Mouse (Mus musculus): ENCODE results near the gene Zfp969. TPM values are rescaled to one million over a fixed set of nuclear protein-coding genes. Genes with fewer than 3 reads are reported as not detected.
"Not testable (repeated sequence)": the region's sequence is repeated elsewhere in the genome, so short reads cannot be mapped to it uniquely, and the experiment has no call there.

The Zfp969 gene
- polyA plus RNA-seq (2012; rRNA removed) (not detected in 2 replicates), polyA plus RNA-seq (2014; fragmentation: Nextera tagmentation; extraction: Ambion mirVana) (13.9 and 18.7 TPM in 2 replicates)

DNA sequence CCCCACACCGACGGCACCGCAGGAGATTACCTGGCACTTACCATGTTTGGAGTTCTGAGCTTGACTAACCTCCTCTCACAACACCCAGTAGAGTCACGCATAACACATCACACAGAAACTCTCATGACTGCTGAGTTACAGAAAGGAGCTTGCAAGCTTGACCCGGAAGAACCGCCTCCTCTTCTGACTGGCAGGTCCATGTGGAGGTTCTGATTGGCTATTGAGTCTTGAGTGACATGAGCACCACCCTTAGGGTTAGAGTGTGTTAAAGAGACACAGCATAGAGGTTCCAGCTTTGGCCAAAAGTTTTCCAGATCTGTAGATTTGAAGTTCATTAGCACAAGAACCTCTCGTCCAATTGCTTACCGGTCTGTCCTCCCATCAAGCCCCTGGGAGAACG is at the start of gene Zfp969:
Zfp969 (minus strand) TSS at position 101 of the 400 bp plus-strand sequence.
- WGBS (ENCODE audit: insufficient replicate concordance): no CpG with 5 or more reads among the region's 9 CpGs
- not testable (repeated sequence) for H3K9ac ChIP-seq (replicated peaks); H3K4me2 ChIP-seq (ENCODE audit: low read depth); DNase-seq (ENCODE audit: low read depth in 3 of 3, low spot score in 3 of 3); H3K9me3 ChIP-seq (ENCODE audit: control insufficient read depth, low read length); ATAC-seq (ENCODE audit: insufficient read depth); H3K4me1 ChIP-seq (replicated peaks; ENCODE audit: control insufficient read depth in 2 of 2, insufficient read depth in 2 of 2, low read length in 1 of 2); H3K27ac ChIP-seq; H3K4me3 ChIP-seq (ENCODE audit: insufficient read depth in 1 of 2, low read depth in 2 of 2, low read length in 2 of 2); H3K36me3 ChIP-seq (replicated peaks; ENCODE audit: control insufficient read depth, insufficient read depth, low read depth); H3K27me3 ChIP-seq (ENCODE audit: control insufficient read depth, insufficient read depth, low read length)

DNA sequence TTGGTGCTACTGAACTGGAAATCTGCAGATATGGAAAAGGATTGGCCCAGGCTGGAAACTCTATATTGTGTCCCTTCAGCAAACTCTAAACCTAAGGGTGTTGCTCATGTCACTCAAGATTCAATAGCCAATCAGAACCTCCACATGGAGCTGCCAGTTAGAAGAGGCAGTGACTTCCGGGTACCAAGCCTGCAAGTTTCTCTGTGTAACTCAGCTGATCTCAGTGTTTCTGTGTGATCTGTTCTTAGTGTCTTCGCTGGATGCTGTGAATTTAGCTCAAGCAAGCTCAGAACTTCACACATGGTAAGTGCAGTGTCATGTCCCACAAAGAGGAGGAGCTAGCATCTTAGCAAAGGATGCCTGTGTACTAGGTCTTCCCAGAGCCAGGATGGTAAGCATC is 37.8 kb upstream of the Zfp969 start, which contains the start of gene Gm2007:
Gm2007 (plus strand) TSS at position 301 of the 400 bp plus-strand sequence.
- H3K4me2 ChIP-seq (ENCODE audit: low read depth); DNase-seq (ENCODE audit: low read depth in 3 of 3, low spot score in 3 of 3); H3K36me3 ChIP-seq (replicated peaks; ENCODE audit: control insufficient read depth, insufficient read depth, low read depth); H3K4me3 ChIP-seq (ENCODE audit: insufficient read depth in 1 of 2, low read depth in 2 of 2, low read length in 2 of 2); H3K27ac ChIP-seq; H3K27me3 ChIP-seq (ENCODE audit: control insufficient read depth, insufficient read depth, low read length); H3K4me1 ChIP-seq (replicated peaks; ENCODE audit: control insufficient read depth in 2 of 2, insufficient read depth in 2 of 2, low read length in 1 of 2); H3K9me3 ChIP-seq (ENCODE audit: control insufficient read depth, low read length); ATAC-seq (ENCODE audit: insufficient read depth); H3K9ac ChIP-seq (replicated peaks): not testable (repeated sequence)
- no CpG with 5 or more reads among the region's 2 CpGs for WGBS (ENCODE audit: insufficient replicate concordance)

DNA sequence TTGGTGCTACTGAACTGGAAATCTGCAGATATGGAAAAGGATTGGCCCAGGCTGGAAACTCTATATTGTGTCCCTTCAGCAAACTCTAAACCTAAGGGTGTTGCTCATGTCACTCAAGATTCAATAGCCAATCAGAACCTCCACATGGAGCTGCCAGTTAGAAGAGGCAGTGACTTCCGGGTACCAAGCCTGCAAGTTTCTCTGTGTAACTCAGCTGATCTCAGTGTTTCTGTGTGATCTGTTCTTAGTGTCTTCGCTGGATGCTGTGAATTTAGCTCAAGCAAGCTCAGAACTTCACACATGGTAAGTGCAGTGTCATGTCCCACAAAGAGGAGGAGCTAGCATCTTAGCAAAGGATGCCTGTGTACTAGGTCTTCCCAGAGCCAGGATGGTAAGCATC is 59.8 kb downstream of the Zfp969 start, which contains the start of gene Gm11007:
Gm11007 (plus strand) TSS at position 301 of the 400 bp plus-strand sequence.
- not testable (repeated sequence) for H3K4me3 ChIP-seq (ENCODE audit: insufficient read depth in 1 of 2, low read depth in 2 of 2, low read length in 2 of 2); H3K9me3 ChIP-seq (ENCODE audit: control insufficient read depth, low read length); H3K9ac ChIP-seq (replicated peaks); H3K4me1 ChIP-seq (replicated peaks; ENCODE audit: control insufficient read depth in 2 of 2, insufficient read depth in 2 of 2, low read length in 1 of 2); H3K27ac ChIP-seq; H3K4me2 ChIP-seq (ENCODE audit: low read depth); H3K27me3 ChIP-seq (ENCODE audit: control insufficient read depth, insufficient read depth, low read length); DNase-seq (ENCODE audit: low read depth in 3 of 3, low spot score in 3 of 3); ATAC-seq (ENCODE audit: insufficient read depth); H3K36me3 ChIP-seq (replicated peaks; ENCODE audit: control insufficient read depth, insufficient read depth, low read depth)
- no CpG with 5 or more reads among the region's 2 CpGs for WGBS (ENCODE audit: insufficient replicate concordance)

Other genes with a start within 250 kb of the Zfp969 start
- gene Zfp965, start 233.7 kb downstream of the Zfp969 start, polyA plus RNA-seq (2012; rRNA removed): 0.45 and 0.77 TPM in 2 replicates
- 1.9 and 2.3 TPM in 2 replicates for gene Zfp965, start 233.7 kb downstream of the Zfp969 start, polyA plus RNA-seq (2014; fragmentation: Nextera tagmentation; extraction: Ambion mirVana)
- gene Gm11007, start 59.7 kb downstream of the Zfp969 start, polyA plus RNA-seq (2012; rRNA removed): not detected in 2 replicates
- not detected in 2 replicates for gene Gm11007, start 59.7 kb downstream of the Zfp969 start, polyA plus RNA-seq (2014; fragmentation: Nextera tagmentation; extraction: Ambion mirVana)
- not detected in 2 replicates for gene Gm2007, start 37.9 kb upstream of the Zfp969 start, polyA plus RNA-seq (2012; rRNA removed)
- gene Gm2007, start 37.9 kb upstream of the Zfp969 start, polyA plus RNA-seq (2014; fragmentation: Nextera tagmentation; extraction: Ambion mirVana): not detected in 2 replicates
- gene Gm14288, start 97.4 kb upstream of the Zfp969 start, polyA plus RNA-seq (2012; rRNA removed): 0.48 and 0.88 TPM in 2 replicates
- gene Gm14288, start 97.4 kb upstream of the Zfp969 start, polyA plus RNA-seq (2014; fragmentation: Nextera tagmentation; extraction: Ambion mirVana): 0.63 and 0.89 TPM in 2 replicates
- gene Gm6710, start 165.6 kb upstream of the Zfp969 start, polyA plus RNA-seq (2012; rRNA removed): 0.65 and 1.1 TPM in 2 replicates
- 3.0 and 4.7 TPM in 2 replicates for gene Gm6710, start 165.6 kb upstream of the Zfp969 start, polyA plus RNA-seq (2014; fragmentation: Nextera tagmentation; extraction: Ambion mirVana)
- gene Zfp966, start 227.5 kb upstream of the Zfp969 start, polyA plus RNA-seq (2012; rRNA removed): 0.56 and 1.1 TPM in 2 replicates
- 0.27 and 0.73 TPM in 2 replicates for gene Zfp966, start 227.5 kb upstream of the Zfp969 start, polyA plus RNA-seq (2014; fragmentation: Nextera tagmentation; extraction: Ambion mirVana)